Mouse (Mus musculus): ENCODE results near the gene Rc3h2.

DNA sequence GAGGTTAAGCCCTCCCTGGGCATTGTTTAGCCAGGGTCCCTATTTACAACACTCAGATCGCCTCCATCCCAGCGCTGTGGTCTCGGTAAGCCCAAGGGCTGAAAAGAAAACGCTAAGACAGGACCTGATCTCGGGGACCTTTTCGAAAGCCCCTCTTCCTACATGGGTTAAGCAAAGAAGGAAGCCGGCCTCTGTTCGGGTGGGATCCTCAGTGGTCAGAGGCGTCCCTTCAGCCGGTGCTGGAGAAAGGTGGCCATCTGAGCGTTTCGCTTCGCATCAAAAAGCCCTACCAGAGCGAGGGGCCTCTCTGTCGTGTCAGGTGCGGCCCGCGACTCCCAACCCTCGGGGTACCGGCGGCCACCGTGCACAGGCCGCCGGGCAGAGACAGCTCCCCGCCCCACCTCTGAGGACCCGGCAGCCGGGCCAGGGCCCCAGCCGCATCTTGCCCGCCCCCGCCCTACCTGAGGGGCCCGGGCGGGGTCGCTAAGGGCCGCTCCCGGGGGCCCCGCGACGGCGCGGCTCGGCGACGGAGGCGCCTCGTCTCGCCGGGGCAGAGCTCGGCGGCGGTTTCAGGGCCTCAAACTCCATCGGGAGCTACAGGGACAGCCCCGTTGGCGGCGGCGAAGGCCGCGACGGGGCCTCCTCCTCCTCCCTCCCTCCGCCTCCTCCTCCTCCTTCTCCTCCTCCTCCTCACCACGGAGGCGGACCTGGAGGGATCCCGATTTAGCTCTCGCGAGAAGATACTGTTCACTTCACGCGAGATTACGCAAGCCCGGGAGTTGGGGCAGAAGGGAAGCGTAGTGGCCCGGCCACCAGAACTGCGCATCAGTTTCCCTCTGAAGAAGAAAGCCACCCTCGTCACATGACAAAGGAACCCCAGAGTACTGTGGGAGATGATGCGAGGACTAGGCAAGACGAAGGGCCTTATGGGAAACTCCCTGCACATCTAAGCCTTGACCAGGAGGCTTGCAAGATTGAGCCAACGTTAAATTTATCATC, at the start of gene Rc3h2:
- TF ChIP-seq CTCF (IDR thresholded peaks at IDR 0.05; ENCODE audit: low read depth, low read length): no peak
- no peak for TF ChIP-seq TAL1 (conservative IDR thresholded peaks at IDR 0.05; ENCODE audit: low read depth, low read length)
- TF ChIP-seq GATA1 (IDR thresholded peaks at IDR 0.05; ENCODE audit: borderline replicate concordance, low read length): no peak
- no peak for TF ChIP-seq POLR2AphosphoS5 (IDR thresholded peaks at IDR 0.05; ENCODE audit: insufficient replicate concordance, low read depth, low read length)
